Mouse (Mus musculus) CH12.LX (cell line): Measurements from ENCODE around the gene Il27ra. TPM values are rescaled to one million over a fixed set of nuclear protein-coding genes. Genes with fewer than 3 reads are reported as not detected.

ENCODE experiments used
- DNase-seq: peaks from one replicate; pipeline ENCODE4 v3.0.0-alpha.2; 2013; ENCODE audit errors: extremely low read depth
- H3K27ac ChIP-seq: 2 replicates; pipeline ENCODE4 v1.5.1; 2012; ENCODE audit warnings: low read depth, mild to moderate bottlenecking, control low read depth, moderate library complexity; ENCODE audit not compliant: insufficient read depth
- H3K27me3 ChIP-seq: replicated peaks from 2 replicates; pipeline ENCODE3; 2012; ENCODE audit warnings: inconsistent platforms
- H3K36me3 ChIP-seq, 2 experiments: replicated peaks in 1 of 2; 2 replicates each; pipeline versions ENCODE3 to v1.6.1; 2012; ENCODE audit warnings: inconsistent platforms in 1 of 2, low read length in 1 of 2, mild to moderate bottlenecking in 1 of 2, mixed read lengths in 1 of 2, moderate library complexity in 1 of 2; ENCODE audit not compliant: control insufficient read depth in 1 of 2, insufficient read depth in 1 of 2
- H3K4me1 ChIP-seq, 2 experiments: 2 replicates each; pipeline ENCODE4 v1.6.1; 2012; ENCODE audit warnings: inconsistent platforms in 1 of 2, moderate library complexity in 1 of 2; ENCODE audit not compliant: insufficient read depth in 2 of 2, control insufficient read depth in 1 of 2
- H3K4me2 ChIP-seq: 2 replicates; pipeline ENCODE4 v1.6.1; 2012; ENCODE audit warnings: low read depth, mild to moderate bottlenecking, control low read depth; ENCODE audit not compliant: poor library complexity, insufficient read depth, severe bottlenecking
- H3K4me3 ChIP-seq, 3 experiments: fragments of 150-350 bp in 1 of 3; sonication (generic) in 1 of 3; replicated peaks in 1 of 3; 2 replicates each; pipeline versions ENCODE3 to v1.5.1; 2011 to 2012; ENCODE audit warnings: low read depth in 2 of 3, low read length in 2 of 3, mild to moderate bottlenecking in 2 of 3, moderate library complexity in 2 of 3, control low read depth in 1 of 3, improper control_type of control experiment in 1 of 3, inconsistent platforms in 1 of 3, mixed read lengths in 1 of 3; ENCODE audit not compliant: poor library complexity in 1 of 3
- H3K79me2 ChIP-seq: replicated peaks from 2 replicates; pipeline ENCODE4 v1.6.1; 2012; ENCODE audit warnings: mild to moderate bottlenecking, moderate library complexity; ENCODE audit not compliant: control insufficient read depth, poor library complexity, insufficient read depth, severe bottlenecking; ENCODE audit errors: extremely low read depth
- H3K9ac ChIP-seq: 2 replicates; pipeline ENCODE4 v1.6.1; 2012; ENCODE audit warnings: low read depth, mild to moderate bottlenecking, control low read depth, moderate library complexity; ENCODE audit not compliant: insufficient read depth
- H3K9me3 ChIP-seq: replicated peaks from 2 replicates; pipeline ENCODE3; 2012; ENCODE audit warnings: low read length, inconsistent platforms, mixed read lengths
- BHLHE40 ChIP-seq: IDR thresholded peaks from 2 replicates; pipeline ENCODE4 v1.6.1; 2011; ENCODE audit warnings: mild to moderate bottlenecking, low read depth, low read length, improper control_type of control experiment
- CHD1 ChIP-seq: IDR thresholded peaks from 2 replicates; pipeline ENCODE4 v1.6.1; 2012; ENCODE audit warnings: low read depth, low read length, improper control_type of control experiment, inconsistent platforms
- CHD2 ChIP-seq: IDR thresholded peaks from 2 replicates; pipeline ENCODE4 v1.6.1; 2011; ENCODE audit warnings: low read length, improper control_type of control experiment
- CTCF ChIP-seq, 2 experiments: IDR thresholded peaks in 1 of 2; conservative IDR thresholded peaks in 1 of 2; 2 replicates each; pipeline ENCODE4 v1.5.1; 2011 to 2012; ENCODE audit warnings: low read depth in 2 of 2, low read length in 2 of 2, improper control_type of control experiment in 1 of 2, inconsistent platforms in 1 of 2, mild to moderate bottlenecking in 1 of 2, moderate library complexity in 1 of 2
- E2F4 ChIP-seq: IDR thresholded peaks from 2 replicates; pipeline ENCODE4 v1.6.1; 2011; ENCODE audit warnings: low read depth, low read length, improper control_type of control experiment; ENCODE audit not compliant: insufficient replicate concordance
- ELF1 ChIP-seq: IDR thresholded peaks from 2 replicates; pipeline ENCODE4 v1.6.1; 2014; ENCODE audit warnings: low read depth, mild to moderate bottlenecking, inconsistent platforms, low read length, improper control_type of control experiment
- EP300 ChIP-seq: IDR thresholded peaks from 2 replicates; pipeline ENCODE4 v1.6.1; 2011; ENCODE audit warnings: low read length, improper control_type of control experiment
- ETS1 ChIP-seq: conservative IDR thresholded peaks from 2 replicates; pipeline ENCODE4 v1.6.1; 2012; ENCODE audit warnings: low read depth, mild to moderate bottlenecking, inconsistent platforms, low read length, improper control_type of control experiment, moderate library complexity
- GABPA ChIP-seq: IDR thresholded peaks from 2 replicates; pipeline ENCODE4 v1.6.1; 2012; ENCODE audit warnings: low read depth, low read length, improper control_type of control experiment, inconsistent platforms; ENCODE audit not compliant: insufficient replicate concordance
- HCFC1 ChIP-seq: IDR thresholded peaks from 2 replicates; pipeline ENCODE4 v1.6.1; 2012; ENCODE audit warnings: low read depth, mild to moderate bottlenecking, inconsistent platforms, low read length, improper control_type of control experiment
- IRF4 ChIP-seq: IDR thresholded peaks from 2 replicates; pipeline ENCODE4 v1.6.1; 2014; ENCODE audit warnings: low read depth, mild to moderate bottlenecking, inconsistent platforms, low read length, improper control_type of control experiment
- JUN ChIP-seq: IDR thresholded peaks from 2 replicates; pipeline ENCODE4 v1.6.1; 2011; ENCODE audit warnings: low read depth, mild to moderate bottlenecking, low read length, improper control_type of control experiment, moderate library complexity; ENCODE audit not compliant: insufficient read depth
- JUND ChIP-seq: conservative IDR thresholded peaks from 2 replicates; pipeline ENCODE4 v1.6.1; 2011; ENCODE audit warnings: low read depth, low read length, improper control_type of control experiment
- KAT2A ChIP-seq: IDR thresholded peaks from 2 replicates; pipeline ENCODE4 v1.6.1; 2012; ENCODE audit warnings: low read length, improper control_type of control experiment, inconsistent platforms; ENCODE audit not compliant: insufficient replicate concordance
- MAFK ChIP-seq: IDR thresholded peaks from 2 replicates; pipeline ENCODE4 v1.6.1; 2011; ENCODE audit warnings: low read length, improper control_type of control experiment; ENCODE audit not compliant: insufficient replicate concordance
- MAX ChIP-seq: IDR thresholded peaks from 2 replicates; pipeline ENCODE4 v1.6.1; 2011; ENCODE audit warnings: low read length, improper control_type of control experiment
- MEF2A ChIP-seq: IDR thresholded peaks from 2 replicates; pipeline ENCODE4 v1.6.1; 2014; ENCODE audit warnings: low read depth, mild to moderate bottlenecking, inconsistent platforms, low read length, improper control_type of control experiment, borderline replicate concordance
- MXI1 ChIP-seq: IDR thresholded peaks from 2 replicates; pipeline ENCODE4 v1.6.1; 2011; ENCODE audit warnings: mild to moderate bottlenecking, low read depth, low read length, improper control_type of control experiment
- MYC ChIP-seq: IDR thresholded peaks from 2 replicates; pipeline ENCODE4 v1.6.1; 2011; ENCODE audit warnings: low read depth, mild to moderate bottlenecking, improper control_type of control experiment, low read length
- NELFE ChIP-seq: IDR thresholded peaks from 2 replicates; pipeline ENCODE4 v1.6.1; 2011; ENCODE audit warnings: low read depth, low read length, improper control_type of control experiment
- NRF1 ChIP-seq: IDR thresholded peaks from 2 replicates; pipeline ENCODE4 v1.6.1; 2014; ENCODE audit warnings: low read depth, mild to moderate bottlenecking, inconsistent platforms, low read length, improper control_type of control experiment, moderate library complexity
- PAX5 ChIP-seq: IDR thresholded peaks from 2 replicates; pipeline ENCODE4 v1.6.1; 2012; ENCODE audit warnings: low read length, inconsistent platforms, mixed read lengths
- POLR2A ChIP-seq: IDR thresholded peaks from 2 replicates; pipeline ENCODE4 v1.6.1; 2011; ENCODE audit warnings: low read depth, mild to moderate bottlenecking, improper control_type of control experiment, low read length
- POLR2AphosphoS2 ChIP-seq: IDR thresholded peaks from 2 replicates; pipeline ENCODE4 v1.6.1; 2011; ENCODE audit warnings: low read depth, low read length, improper control_type of control experiment
- RAD21 ChIP-seq: IDR thresholded peaks from 2 replicates; pipeline ENCODE4 v1.6.1; 2011; ENCODE audit warnings: low read depth, mild to moderate bottlenecking, low read length, improper control_type of control experiment, moderate library complexity
- RCOR1 ChIP-seq: conservative IDR thresholded peaks from 2 replicates; pipeline ENCODE4 v1.6.1; 2012; ENCODE audit warnings: low read depth, mild to moderate bottlenecking, inconsistent platforms, low read length, improper control_type of control experiment
- SIN3A ChIP-seq: IDR thresholded peaks from 2 replicates; pipeline ENCODE4 v1.6.1; 2012; ENCODE audit warnings: low read length, improper control_type of control experiment, inconsistent platforms
- SMC3 ChIP-seq: IDR thresholded peaks from 2 replicates; pipeline ENCODE4 v1.6.1; 2011; ENCODE audit warnings: low read depth, low read length, improper control_type of control experiment
- TBP ChIP-seq: conservative IDR thresholded peaks from 2 replicates; pipeline ENCODE4 v1.6.1; 2011; ENCODE audit warnings: low read depth, low read length, improper control_type of control experiment
- TCF12 ChIP-seq: IDR thresholded peaks from 2 replicates; pipeline ENCODE4 v1.6.1; 2014; ENCODE audit warnings: low read depth, mild to moderate bottlenecking, inconsistent platforms, low read length, improper control_type of control experiment
- UBTF ChIP-seq: IDR thresholded peaks from 2 replicates; pipeline ENCODE4 v1.6.1; 2012; ENCODE audit warnings: low read depth, mild to moderate bottlenecking, inconsistent platforms, low read length, improper control_type of control experiment, moderate library complexity
- USF1 ChIP-seq: IDR thresholded peaks from 2 replicates; pipeline ENCODE4 v1.6.1; 2014; ENCODE audit warnings: low read depth, mild to moderate bottlenecking, inconsistent platforms, low read length, improper control_type of control experiment
- USF2 ChIP-seq: conservative IDR thresholded peaks from 2 replicates; pipeline ENCODE4 v1.6.1; 2011; ENCODE audit warnings: low read depth, low read length, improper control_type of control experiment
- ZC3H11A ChIP-seq: IDR thresholded peaks from 2 replicates; pipeline ENCODE4 v1.6.1; 2012; ENCODE audit warnings: low read depth, mild to moderate bottlenecking, inconsistent platforms, low read length, improper control_type of control experiment
- ZKSCAN1 ChIP-seq: IDR thresholded peaks from 2 replicates; pipeline ENCODE4 v1.6.1; 2012; ENCODE audit warnings: low read depth, inconsistent platforms, low read length, improper control_type of control experiment, borderline replicate concordance
- ZMIZ1 ChIP-seq: IDR thresholded peaks from 2 replicates; pipeline ENCODE4 v1.6.1; 2012; ENCODE audit warnings: low read depth, mild to moderate bottlenecking, inconsistent platforms, low read length, improper control_type of control experiment
- ZNF384 ChIP-seq: IDR thresholded peaks from 2 replicates; pipeline ENCODE4 v1.6.1; 2012; ENCODE audit warnings: low read depth, low read length, improper control_type of control experiment, inconsistent platforms
- dilution Hi-C: fragments of 300-500 bp; cut with MboI; formaldehyde crosslinking; loops from 2 replicates; pipeline ENCODE4 v1.14.3; 2020; ENCODE audit warnings: low sequenced_read_pairs; ENCODE audit not compliant: extremely low pct_unique_long_range_greater_than_20kb, extremely low pct_ligation_motif_present
- in situ Hi-C: fragments of 300-500 bp; cut with MboI; formaldehyde crosslinking; loops from 3 replicates; pipeline ENCODE4 v1.14.3; 2019; ENCODE audit warnings: low sequenced_read_pairs, low pct_ligation_motif_present, low pct_unique_long_range_greater_than_20kb, mixed read lengths
- polyA plus RNA-seq: library from polyadenylated mRNA; unstranded; fragments of >175 nt; gene quantifications from 2 replicates; pipeline ENCODE4 v1.2.1, GENCODE M21; 2012; ENCODE audit warnings: low read depth; ENCODE audit not compliant: insufficient read length
- total RNA-seq, 2 experiments: library from RNA; depleted of rRNA; stranded (reverse); fragments of 300-350 nt in 1 of 2; fragments of >200 nt in 1 of 2; gene quantifications; 2 replicates each; pipeline ENCODE4 v1.2.3; 2012 to 2014

Il27ra gene
- total and polyA plus RNA-seq, 3 experiments = 1.4 to 2.4 (median 2.3) TPM

DNA sequence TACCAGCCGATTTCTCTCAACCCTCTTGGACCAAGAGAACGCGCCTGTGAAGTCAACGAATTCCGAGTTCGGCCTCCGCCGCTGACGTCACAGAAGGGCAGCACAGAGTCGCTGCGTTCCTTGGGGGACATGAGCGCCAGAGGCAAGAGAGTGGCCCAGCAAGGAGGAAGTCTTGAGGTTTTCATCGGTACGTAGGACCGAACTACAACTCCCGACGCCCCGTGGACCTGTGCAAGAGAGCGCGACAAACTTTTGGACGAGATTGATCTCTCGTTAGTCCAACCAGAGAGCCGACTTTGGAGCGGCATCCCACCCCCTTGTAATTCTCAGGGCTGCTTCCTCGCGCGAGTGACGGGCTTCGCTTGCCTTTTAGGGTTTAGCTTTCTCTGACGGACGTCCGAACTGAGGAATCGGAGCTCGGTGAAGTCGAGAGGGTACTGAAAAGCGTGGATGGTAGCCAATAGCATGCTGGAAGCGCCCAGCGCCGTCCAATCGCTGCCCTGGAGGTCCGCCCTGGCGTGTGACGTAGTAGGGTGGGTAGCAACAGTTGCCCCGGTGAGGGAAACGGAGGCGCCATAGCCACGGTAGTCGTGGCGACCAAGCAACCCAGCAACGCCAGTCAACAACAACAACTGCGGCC is 24.0 kb upstream of the Il27ra start, which contains the start of gene Rfx1:
Gene Rfx1 (plus strand): TSS at position 544 of the 640 bp plus-strand sequence.
- peak within 1 kb of the TSS; percentile 93 for H3K9ac ChIP-seq
- peaks cover 25 to 62% of the 10 kb centered on the region in 2 experiments for H3K4me1 ChIP-seq
- H3K79me2 ChIP-seq = peaks cover 14% of the 10 kb centered on the region; the same call in 1 of the 2 replicates
- no peaks in the 10 kb centered on the region for H3K9me3 ChIP-seq
- DNase-seq = peak; percentile 99
- peak within 1 kb of the TSS; percentile 73 for H3K27ac ChIP-seq
- H3K27me3 ChIP-seq = no peaks in the 10 kb centered on the region
- H3K4me3 ChIP-seq = peak within 1 kb of the TSS; percentile 68 to 81 (median 70)
- H3K36me3 ChIP-seq = peaks cover 0 to 10% of the 10 kb centered on the region in 2 experiments
- peak within 1 kb of the TSS; percentile 81 for H3K4me2 ChIP-seq
- TF ChIP-seq ZC3H11A (no peak), CTCF (conservative IDR thresholded peaks at IDR 0.05 in 1 of 2, IDR thresholded peaks at IDR 0.05 in 1 of 2; ENCODE audit: low read depth in 2 of 2, low read length in 2 of 2) (no peak), ZNF384 (no peak), MEF2A (peak; percentile 63; the same call in 1 of the 2 replicates), POLR2A (peak; percentile 70), RAD21 (no peak), CHD1 (no peak), ZKSCAN1 (no peak), USF2 (no peak), ETS1 (no peak; the same call in 1 of the 2 replicates), ELF1 (peak; percentile 92), NRF1 (peak; percentile 51; the same call in 1 of the 2 replicates), JUND (peak; percentile 47; the same call in 1 of the 2 replicates), MYC (no peak; the same call in 1 of the 2 replicates), GABPA (peak; percentile 55; the same call in 1 of the 2 replicates), RCOR1 (no peak), POLR2AphosphoS2 (peak; percentile 67; the same call in 1 of the 2 replicates), UBTF (no peak), KAT2A (peak; percentile 93; the same call in 1 of the 2 replicates), IRF4 (0 out of 2 replicates have a peak, but pooled peaks have one; percentile 27), TBP (peak; percentile 59; the same call in 1 of the 2 replicates), HCFC1 (peak; percentile 99), PAX5 (no peak), BHLHE40 (no peak), SIN3A (no peak; the same call in 1 of the 2 replicates), NELFE (peak; percentile 69), E2F4 (peak; percentile 95), EP300 (no peak), CHD2 (peak; percentile 99), TCF12 (peak; percentile 74; the same call in 1 of the 2 replicates), MAFK (no peak), MXI1 (peak; percentile 98), ZMIZ1 (no peak; the same call in 1 of the 2 replicates), SMC3 (no peak), USF1 (no peak), JUN (0 out of 2 replicates have a peak, but pooled peaks have one; percentile 14), MAX (peak; percentile 72)
- dilution Hi-C loops = no loop called here
- in situ Hi-C loops = no loop called here
